Mouse (Mus musculus) skeletal muscle tissue, adult 2 months (tissue): Measurements from ENCODE around the gene E2f6.
A peak's percentile ranks its signal among the peaks of the same experiment; 100 is the strongest.

Source experiments
- DNase-seq: peaks from one replicate; pipeline ENCODE4 v3.0.0-alpha.2; 2012; ENCODE audit warnings: low read depth, low spot score

Gene E2f6

GRCm38 (mm10) chr12:16872926-16873464 lies 62.2 kb downstream of the E2f6 start:
- no peak for DNase-seq

- DNase-seq = no peak
These were observed 62.8 kb downstream of the E2f6 start for GRCm38 (mm10) chr12:16873549-16873948.

- peak; percentile 92 for DNase-seq
These were observed 63.3 kb downstream of the E2f6 start for GRCm38 (mm10) chr12:16874086-16874485.

GRCm38 (mm10) chr12:16875269-16875668 lies 64.5 kb downstream of the E2f6 start:
- DNase-seq = no peak

GRCm38 (mm10) chr12:16875678-16876077 lies 64.9 kb downstream of the E2f6 start:
- DNase-seq = no peak

- DNase-seq = no peak
These were observed 65.9 kb downstream of the E2f6 start for GRCm38 (mm10) chr12:16876667-16877066.

- DNase-seq = no peak
These were observed 66.4 kb downstream of the E2f6 start for GRCm38 (mm10) chr12:16877141-16877540.

GRCm38 (mm10) chr12:16877679-16878078 lies 66.9 kb downstream of the E2f6 start:
- no peak for DNase-seq

GRCm38 (mm10) chr12:16879369-16879768 lies 68.6 kb downstream of the E2f6 start:
- DNase-seq = no peak

- DNase-seq = no peak
These were observed 69.3 kb downstream of the E2f6 start for GRCm38 (mm10) chr12:16880077-16880476.

- no peak for DNase-seq
These were observed 71.7 kb downstream of the E2f6 start for GRCm38 (mm10) chr12:16882442-16882841.

GRCm38 (mm10) chr12:16883111-16883510 lies 72.3 kb downstream of the E2f6 start:
- peak; percentile 84 for DNase-seq

- DNase-seq = no peak
These were observed 73.8 kb downstream of the E2f6 start for GRCm38 (mm10) chr12:16884534-16884933.

- DNase-seq = no peak
These were observed 75.6 kb downstream of the E2f6 start for GRCm38 (mm10) chr12:16886354-16886753.
